Mouse (Mus musculus) olfactory bulb, adult 2 months (tissue): ENCODE results near the gene Fancl. TPM values are rescaled to one million over a fixed set of nuclear protein-coding genes. Genes with fewer than 3 reads are reported as not detected.

Experiments
- H3K27ac ChIP-seq: fragments of 200-500 bp; 2 replicates; pipeline ENCODE4 v1.5.1; 2012; ENCODE audit warnings: low read depth, low read length; ENCODE audit not compliant: insufficient read depth
- H3K4me1 ChIP-seq: fragments of 200-500 bp; 2 replicates; pipeline ENCODE4 v1.6.1; 2012; ENCODE audit warnings: low read length; ENCODE audit not compliant: control insufficient read depth, insufficient read depth
- H3K4me3 ChIP-seq: fragments of 200-500 bp; 2 replicates; pipeline ENCODE4 v1.5.1; 2012; ENCODE audit warnings: mild to moderate bottlenecking, low read depth, low read length, moderate library complexity; ENCODE audit not compliant: insufficient read depth
- CTCF ChIP-seq: fragments of 200-500 bp; IDR thresholded peaks from 2 replicates; pipeline ENCODE4 v1.5.1; 2012; ENCODE audit warnings: low read depth, mild to moderate bottlenecking, low read length, moderate library complexity; ENCODE audit not compliant: insufficient read depth
- POLR2A ChIP-seq: fragments of 200-500 bp; IDR thresholded peaks from 2 replicates; pipeline ENCODE4 v1.6.1; 2012; ENCODE audit warnings: mild to moderate bottlenecking, low read depth, low read length, moderate library complexity; ENCODE audit not compliant: insufficient read depth
- WGBS: fragments of 180-500 bp; shearing (Covaris S2); methylation state at CpG from one replicate; pipeline ENCODE4 v1.1.7; 2018; 5-methylcytosine and 5-hydroxymethylcytosine counted together
- polyA plus RNA-seq: library from polyadenylated mRNA; stranded (reverse); fragments of >200 nt; gene quantifications from 2 replicates; pipeline ENCODE4 v1.2.4, GENCODE M21; 2012; ENCODE audit warnings: low replicate concordance; ENCODE audit not compliant: missing spikeins, insufficient read depth, insufficient read length

The Fancl gene
- polyA plus RNA-seq, 1 experiment: not detected

DNA sequence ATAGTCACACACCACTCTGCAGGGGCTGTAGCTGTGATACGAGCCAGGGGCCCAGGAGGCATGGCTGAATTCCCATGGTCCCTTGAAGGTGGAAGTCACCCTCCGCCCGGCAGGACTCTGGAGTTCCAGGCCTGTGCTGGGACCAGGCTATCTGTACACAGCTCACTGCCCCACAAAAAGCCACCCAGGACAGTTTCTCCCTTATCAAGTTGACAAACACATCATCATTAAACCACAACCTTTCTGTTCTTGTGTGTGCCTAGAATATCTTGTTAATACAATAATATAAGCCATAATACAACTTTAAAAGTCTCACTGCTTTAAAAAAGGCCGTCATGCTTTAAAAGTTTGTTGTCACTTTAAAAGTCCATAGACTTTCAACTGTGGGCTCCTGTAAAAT, 68.1 kb downstream of the Fancl start:
- WGBS: 97% methylated on average over 4 of the region's 4 CpGs
- TF ChIP-seq CTCF (no peak), POLR2A (no peak)
- Histone ChIP-seq H3K4me3 (no peak overlapping the region), H3K27ac (no peak overlapping the region), H3K4me1 (no peaks in the 10 kb centered on the region)

DNA sequence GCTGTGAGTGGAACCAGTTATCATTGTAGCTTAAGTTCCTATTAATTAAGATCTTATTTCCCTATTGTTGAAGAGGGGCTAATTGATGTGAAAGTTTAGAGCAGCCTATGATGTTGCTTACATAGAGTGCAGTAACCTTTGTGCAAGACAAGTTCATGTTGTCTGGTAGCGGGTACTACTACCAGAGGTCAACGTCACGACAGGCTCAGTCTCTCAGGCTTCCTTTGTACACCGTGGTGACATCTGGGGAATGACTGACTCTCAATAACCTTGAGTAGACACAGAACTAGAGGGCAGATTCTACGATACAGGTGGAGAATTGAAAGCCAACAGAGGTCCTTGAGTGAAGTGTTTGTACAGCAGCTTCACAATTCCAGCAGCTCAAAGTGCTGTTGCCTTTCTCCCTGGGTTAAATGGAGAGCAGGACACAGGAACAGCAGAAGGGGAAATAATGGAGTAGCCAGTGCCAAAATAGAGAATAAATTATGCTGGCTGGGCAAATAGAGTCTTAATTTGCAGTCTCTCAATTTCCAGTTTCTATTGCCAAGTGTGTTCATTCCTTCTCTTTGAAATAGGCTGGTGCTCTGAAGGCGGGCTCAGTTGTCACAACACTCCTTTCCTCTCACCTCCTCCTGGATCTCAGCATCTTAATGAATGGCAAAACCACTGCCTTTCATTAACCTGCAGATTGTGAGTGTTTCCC, 91.3 kb downstream of the Fancl start:
- WGBS: 53% methylated on average over 6 of the region's 6 CpGs
- Histone ChIP-seq H3K4me3 (no peak overlapping the region), H3K4me1 (no peaks in the 10 kb centered on the region), H3K27ac (no peak overlapping the region)
- no peak for TF ChIP-seq CTCF
- TF ChIP-seq POLR2A: no peak

DNA sequence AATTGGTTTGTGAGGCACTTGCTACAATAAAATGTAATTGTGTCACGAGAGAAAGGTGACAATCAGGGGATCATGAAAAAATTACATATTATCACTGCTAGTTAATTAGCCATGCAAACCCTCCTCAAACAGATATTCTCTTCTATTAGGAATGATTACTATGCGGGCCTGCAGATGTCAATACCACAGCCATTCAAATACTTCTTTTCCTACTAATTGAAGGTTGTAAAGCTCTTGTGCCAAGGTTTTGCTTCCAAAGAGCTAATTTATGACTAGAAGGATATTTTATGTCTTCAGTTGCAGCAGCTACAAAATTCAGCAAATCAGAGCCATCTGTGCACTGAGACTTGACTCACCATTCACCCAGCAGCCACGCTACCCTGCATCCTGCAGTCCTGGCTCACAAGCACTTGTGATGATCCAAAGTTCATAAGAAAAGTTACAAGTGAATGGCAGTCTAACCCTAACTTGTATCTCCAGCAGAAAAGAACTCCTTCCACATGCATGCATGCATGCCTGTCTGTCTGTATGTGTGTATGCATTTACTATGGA, 95.8 kb downstream of the Fancl start:
- no peak for TF ChIP-seq POLR2A
- no peak for TF ChIP-seq CTCF
- 75% methylated on average over 3 of the region's 3 CpGs for WGBS
- Histone ChIP-seq H3K4me1 (no peaks in the 10 kb centered on the region), H3K4me3 (no peak overlapping the region), H3K27ac (no peak overlapping the region)

DNA sequence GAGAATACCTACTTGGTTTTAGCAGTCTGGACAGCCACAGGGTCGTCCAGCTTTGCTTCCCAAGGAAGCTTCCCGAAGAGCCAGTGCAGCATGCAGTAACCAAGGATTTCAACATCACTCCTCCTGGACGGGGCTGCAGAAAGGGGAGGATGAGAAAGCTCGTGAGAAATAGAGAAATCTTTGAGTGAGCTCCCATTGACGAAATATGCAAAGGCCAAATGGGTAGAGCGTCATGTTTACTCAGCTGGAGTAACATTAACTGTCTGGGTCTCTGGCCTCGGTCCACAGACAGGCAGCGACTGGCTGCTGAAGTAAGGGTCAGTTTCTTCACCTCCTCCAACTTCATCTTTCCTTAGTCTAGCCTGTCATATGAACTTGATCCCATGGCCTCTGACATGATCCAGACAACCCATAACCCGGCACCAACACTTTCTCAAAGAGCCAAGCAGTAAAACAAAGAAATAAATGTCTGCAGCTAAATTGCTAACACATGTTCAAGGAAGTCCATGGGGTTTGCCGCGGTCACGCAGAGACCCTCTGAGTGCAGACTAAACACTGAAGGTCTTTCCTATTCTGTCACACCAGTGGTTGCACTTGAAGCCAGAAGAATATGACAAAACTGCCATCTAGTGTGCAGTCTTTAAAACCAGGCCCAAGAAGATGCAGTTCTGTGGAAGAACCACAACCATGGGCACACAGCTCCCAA, 104.0 kb downstream of the Fancl start:
- Histone ChIP-seq H3K4me1 (no peaks in the 10 kb centered on the region), H3K4me3 (no peak overlapping the region), H3K27ac (no peak overlapping the region)
- WGBS: 59% methylated on average over 12 of the region's 12 CpGs
- no peak for TF ChIP-seq CTCF
- no peak for TF ChIP-seq POLR2A

DNA sequence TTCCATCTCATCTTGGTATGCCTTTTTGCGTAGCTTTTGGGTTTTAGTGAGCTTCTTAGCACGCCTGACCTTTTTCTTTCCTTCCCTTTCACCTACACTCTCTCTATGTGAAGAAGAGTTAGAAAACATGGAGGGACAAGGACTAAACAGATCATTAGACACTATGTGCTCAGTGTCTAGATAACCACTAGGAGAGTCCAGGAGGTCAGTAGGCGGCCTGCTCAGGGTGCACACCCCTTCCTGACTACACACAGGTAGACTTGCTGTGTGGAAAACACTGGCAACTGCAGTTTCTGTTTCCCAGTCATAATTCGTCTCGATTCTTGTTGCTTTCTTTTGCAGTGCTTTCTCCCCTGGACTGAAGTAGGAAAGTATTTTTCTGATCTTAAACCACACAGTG, 110.0 kb downstream of the Fancl start:
- 94% methylated on average over 5 of the region's 5 CpGs for WGBS
- TF ChIP-seq POLR2A (no peak), CTCF (no peak)
- Histone ChIP-seq H3K4me1 (no peaks in the 10 kb centered on the region), H3K4me3 (no peak overlapping the region), H3K27ac (no peak overlapping the region)

DNA sequence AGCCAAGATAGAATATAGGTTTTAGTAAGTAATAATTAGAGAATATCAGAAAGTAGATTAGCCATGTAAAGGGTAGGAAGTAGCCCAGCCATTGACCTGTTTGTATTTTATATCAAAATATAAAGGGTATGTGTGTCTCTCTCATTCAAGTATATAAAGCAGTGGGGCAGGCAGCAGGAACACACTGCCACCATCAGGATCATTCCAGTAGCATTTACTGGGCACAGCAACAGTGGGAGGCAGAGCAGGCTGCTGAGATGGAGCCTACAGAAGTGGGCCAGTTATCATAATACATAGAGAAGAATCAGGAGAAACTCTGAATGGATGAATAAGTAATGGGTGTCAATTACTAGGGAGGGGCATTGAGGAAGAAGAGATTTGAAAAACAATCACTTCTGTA, 127.7 kb downstream of the Fancl start:
- Histone ChIP-seq H3K4me3 (no peak overlapping the region), H3K4me1 (no peaks in the 10 kb centered on the region), H3K27ac (no peak overlapping the region)
- TF ChIP-seq POLR2A (no peak), CTCF (no peak)

DNA sequence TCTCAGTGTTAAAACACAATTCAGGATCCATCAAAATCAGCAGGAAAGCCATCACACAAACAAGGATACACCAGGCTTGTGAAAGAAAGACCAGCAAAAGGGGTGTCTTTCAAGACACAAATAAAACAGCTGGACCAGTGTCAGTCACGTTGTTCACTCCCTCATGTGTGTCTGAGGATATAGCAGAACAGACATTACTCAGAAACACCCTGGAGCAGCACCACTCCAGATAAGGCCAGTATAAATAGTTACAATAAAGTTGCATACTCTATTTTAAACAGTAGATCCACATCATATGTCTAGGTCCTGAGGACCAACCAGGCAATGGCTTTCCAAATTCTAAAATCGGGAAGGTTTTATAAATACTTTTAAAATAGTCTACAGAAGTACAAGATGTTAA, 130.2 kb downstream of the Fancl start:
- WGBS: 83% methylated on average over 2 of the region's 2 CpGs
- no peak for TF ChIP-seq CTCF
- no peak overlapping the region for H3K4me3 ChIP-seq
- no peaks in the 10 kb centered on the region for H3K4me1 ChIP-seq
- no peak overlapping the region for H3K27ac ChIP-seq

DNA sequence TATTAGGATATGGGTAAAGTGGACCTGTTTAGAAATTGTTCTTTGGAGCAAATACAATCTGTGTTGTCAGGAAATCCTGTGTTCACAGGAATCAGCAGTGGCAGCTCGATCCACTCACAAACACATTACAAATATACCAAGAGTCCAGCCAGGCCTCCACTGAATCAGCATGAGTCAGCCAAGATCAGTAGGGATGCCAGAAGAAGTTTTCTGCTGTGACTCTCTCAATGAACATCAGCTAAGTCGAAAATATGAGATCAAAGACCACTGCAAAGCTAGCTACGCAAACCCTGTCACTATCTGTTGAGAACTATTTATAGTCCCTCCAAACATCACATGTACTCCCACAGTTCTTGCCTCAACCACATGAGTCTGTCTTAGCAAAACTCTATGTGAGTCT, 133.1 kb downstream of the Fancl start:
- Histone ChIP-seq H3K4me1 (no peaks in the 10 kb centered on the region), H3K4me3 (no peak overlapping the region), H3K27ac (no peak overlapping the region)
- WGBS: 89% methylated on average over 3 of the region's 3 CpGs
- TF ChIP-seq CTCF (no peak), POLR2A (no peak)

Other genes starting within 250 kb of the Fancl start
- gene 5730522E02Rik, start 175.4 kb upstream of the Fancl start, polyA plus RNA-seq: not detected in 2 replicates
- not detected in 2 replicates for gene Gm6899, start 207.1 kb downstream of the Fancl start, polyA plus RNA-seq
- gene Vrk2, start 207.9 kb downstream of the Fancl start, polyA plus RNA-seq: not detected in 2 replicates